Mouse (Mus musculus): ENCODE measurements around the gene Pxt1.

- no peak for TF ChIP-seq CTCF (IDR thresholded peaks at IDR 0.05; ENCODE audit: low read depth)
- no peak for TF ChIP-seq EP300 (IDR thresholded peaks at IDR 0.05; ENCODE audit: low read depth)
Measured at GRCm38 (mm10) chr17:28961596-28961995, 18.0 kb upstream of the Pxt1 start.

Data from heart, postnatal 0 days (tissue).